Mouse (Mus musculus) CD4-positive, CD25-positive, alpha-beta regulatory T cell, adult 2 months (primary cell): ENCODE measurements around the gene Eefsec.

ENCODE experiments used
- DNase-seq: peaks from one replicate; pipeline ENCODE4 v3.0.0-alpha.2; 2012; ENCODE audit warnings: low read depth, low spot score

Eefsec gene

GRCm38 (mm10) chr6:88207403-88208033, 238.8 kb downstream of the Eefsec start:
- no peak for DNase-seq
